ENCODE assay signal across 9 mouse cellular contexts in genomic region chr11:119078691-119079444, GRCm38 (mm10). TPM values are rescaled to one million over a fixed set of nuclear protein-coding genes. Genes with fewer than 3 reads are reported as not detected.
DNase-seq lines count a peak whose midpoint lies in the region; ATAC-seq and TF ChIP-seq lines count a peak whose summit lies in the region.
"Had no signal": no experiment of that assay in that cellular context is flagged by ENCODE, and none has a peak within 500 bp of the region (broad histone marks: within the 10 kb centered on the region; RNA-seq: fewer than 3 reads in every experiment).

No protein-coding gene starts in this region.

- WGBS in stomach, embryonic 14.5 days: 8% methylated on average over 26 of the region's 27 CpGs

- no peak overlapping the region; the same call in 1 of the 2 replicates for H3K9ac ChIP-seq in stomach, embryonic 14.5 days (replicated peaks; ENCODE audit: low read depth, low read length)

- peak; percentile 29; the same call in 1 of the 2 replicates for ATAC-seq in stomach, embryonic 14.5 days (ENCODE audit: insufficient number of reproducible peaks, insufficient read depth, low FRiP score, low read depth)

- peak in 1 of 2 experiments; percentile 55 for DNase-seq in left cerebral cortex, adult 2 months (ENCODE audit: extremely low spot score in 1 of 2, low spot score in 2 of 2)
- DNase-seq in left cerebral cortex, adult 18-20 months (ENCODE audit: low spot score in 2 of 2): no peak
- DNase-seq in embryo, embryonic 11 days: peak; percentile 59
- peak; percentile 51 to 56 for DNase-seq in heart, postnatal 36 days
- peak; percentile 68 to 77 for DNase-seq in kidney, postnatal 4 days
- peak; percentile 71 for DNase-seq in lung, postnatal 10 days
- no peak for DNase-seq in spleen, postnatal 14 days (ENCODE audit: low spot score in 2 of 2)

- peak overlapping the region; percentile 23; the same call in 1 of the 2 replicates for H3K4me3 ChIP-seq in left cerebral cortex, adult 2 months
- H3K4me3 ChIP-seq in stomach, embryonic 14.5 days (ENCODE audit: low read depth, low read length): no peak overlapping the region
- H3K4me3 ChIP-seq: myocyte had no signal

- H3K4me2 ChIP-seq in stomach, embryonic 14.5 days (replicated peaks; ENCODE audit: low read depth, low read length): peak overlapping the region; percentile 29

- H3K36me3 ChIP-seq in stomach, embryonic 14.5 days (ENCODE audit: control insufficient read depth, insufficient read depth, low read length): peaks cover 22% of the 10 kb centered on the region

- H3K27me3 ChIP-seq in stomach, embryonic 14.5 days (ENCODE audit: control insufficient read depth, insufficient read depth, low read length): 0 out of 2 replicates have a peak, but pooled peaks cover 3% of the 10 kb centered on the region

- no peak for TF ChIP-seq CTCF in left cerebral cortex, adult 2 months (IDR thresholded peaks at IDR 0.05)

- intact Hi-C loops in left cerebral cortex, adult 2 months (cut with DNase I): no loop called here
- intact Hi-C loops in heart, postnatal 36 days (cut with DNase I): no loop called here

- H3K4me1 ChIP-seq in stomach, embryonic 14.5 days (ENCODE audit: control insufficient read depth, insufficient read depth, low read length): peaks cover 48% of the 10 kb centered on the region

- no peaks in the 10 kb centered on the region for H3K9me3 ChIP-seq in stomach, embryonic 14.5 days (ENCODE audit: control insufficient read depth, low read depth, low read length)

- peak overlapping the region; percentile 60; the same call in 1 of the 2 replicates for H3K27ac ChIP-seq in left cerebral cortex, adult 2 months
- peak overlapping the region; percentile 69 for H3K27ac ChIP-seq in stomach, embryonic 14.5 days (ENCODE audit: low read length)

RNA-seq across cellular contexts. Expression of gene Cbx4, which starts 7.2 kb away (rescaled TPM):
- total RNA-seq in left cerebral cortex, adult 2 months (2021): 10 to 100 TPM; 51.4 to 54.3 TPM
- 10 to 100 TPM; 46.0 to 49.9 TPM for total RNA-seq in left cerebral cortex, adult 18-20 months (2021)
- total RNA-seq in heart, postnatal 36 days (2021): 10 to 100 TPM; 11.5 to 13.6 TPM
- 7.0 and 8.2 TPM in 2 replicates for polyA plus RNA-seq in stomach, embryonic 14.5 days (2014; fragmentation: Nextera tagmentation; extraction: Ambion mirVana)

RNA-seq across cellular contexts. Expression of gene Cbx8, which starts 38.1 kb away (rescaled TPM):
- 10 to 100 TPM; 11.1 to 11.2 TPM for total RNA-seq in left cerebral cortex, adult 2 months (2021)
- total RNA-seq in left cerebral cortex, adult 18-20 months (2021): 10 to 100 TPM in 1 of 2 experiments, 1 to 10 TPM in 1; 8.3 to 13.3 TPM
- 1 to 10 TPM; 5.3 to 9.1 TPM for total RNA-seq in heart, postnatal 36 days (2021)
- 6.2 and 8.5 TPM in 2 replicates for polyA plus RNA-seq in stomach, embryonic 14.5 days (2014; fragmentation: Nextera tagmentation; extraction: Ambion mirVana)

RNA-seq across cellular contexts. Expression of gene Cbx2, which starts 56.1 kb away (rescaled TPM):
- total RNA-seq in left cerebral cortex, adult 2 months (2021): 1 to 10 TPM; 3.2 to 3.4 TPM
- 1 to 10 TPM; 1.8 to 2.2 TPM for total RNA-seq in left cerebral cortex, adult 18-20 months (2021)
- 1 to 10 TPM; 3.2 to 3.9 TPM for total RNA-seq in heart, postnatal 36 days (2021)
- 24.9 and 25.9 TPM in 2 replicates for polyA plus RNA-seq in stomach, embryonic 14.5 days (2014; fragmentation: Nextera tagmentation; extraction: Ambion mirVana)

Comparison
In these comparisons a context has a peak if more than half of its experiments do, and no peak if none do; other contexts are left out.
1. DNase-seq: peak in embryo, embryonic 11 days (single experiment), heart, postnatal 36 days (2 of 2), kidney, postnatal 4 days (2 of 2) and lung, postnatal 10 days (single experiment); none in left cerebral cortex, adult 18-20 months (0 of 2) and spleen, postnatal 14 days (0 of 2).